Mouse (Mus musculus) thymus, postnatal 14 days (tissue): ENCODE data around the gene Npas3.

Experiments
- DNase-seq: peaks from one replicate; pipeline ENCODE4 v3.0.0; 2021

Npas3 gene

GRCm38 (mm10) chr12:53814291-53814690 lies 565.8 kb downstream of the Npas3 start:
- no peak for DNase-seq

- no peak for DNase-seq
Observed at GRCm38 (mm10) chr12:53819982-53820381, 571.5 kb downstream of the Npas3 start.

DNA sequence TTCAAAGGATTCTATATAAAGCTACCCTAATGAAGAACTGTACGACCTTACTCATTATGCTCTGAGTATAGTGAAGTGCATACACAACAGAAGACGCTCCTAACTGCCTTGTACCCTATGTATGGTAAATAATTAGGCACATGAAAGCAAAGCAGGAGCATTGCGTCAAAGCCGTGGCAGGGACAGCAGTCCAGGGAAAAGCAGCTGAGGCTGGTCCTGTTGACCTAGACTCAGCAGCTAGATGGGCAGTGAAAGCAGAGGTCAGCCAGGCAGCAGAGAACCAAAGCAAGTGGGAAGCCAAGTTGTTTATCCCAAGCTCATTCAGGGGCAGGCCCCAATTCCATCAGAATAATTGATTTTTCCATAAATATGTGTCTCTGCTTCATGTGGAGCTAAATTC lies 574.4 kb downstream of the Npas3 start:
- no peak for DNase-seq

DNA sequence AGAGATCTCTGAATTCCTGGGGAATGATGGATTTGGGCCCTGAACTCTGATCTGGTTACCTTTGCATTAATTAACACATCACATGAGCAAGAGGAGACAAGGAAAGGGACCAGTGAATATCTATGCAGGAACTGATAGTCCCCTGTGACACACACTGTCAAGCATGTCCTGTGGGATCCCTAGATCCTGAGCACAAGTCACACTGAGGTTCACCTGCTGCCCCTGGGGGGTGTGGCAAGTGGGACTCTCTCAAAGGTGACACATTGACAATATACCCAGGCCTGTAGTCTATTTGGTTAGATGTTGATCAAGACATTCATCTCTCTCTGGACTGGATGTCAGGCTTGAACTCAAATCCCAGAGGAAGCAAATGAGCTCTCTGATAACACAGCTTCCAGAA lies 576.8 kb downstream of the Npas3 start:
- DNase-seq = no peak

- DNase-seq = no peak
Observed at GRCm38 (mm10) chr12:53825898-53826605, 577.6 kb downstream of the Npas3 start.

DNA sequence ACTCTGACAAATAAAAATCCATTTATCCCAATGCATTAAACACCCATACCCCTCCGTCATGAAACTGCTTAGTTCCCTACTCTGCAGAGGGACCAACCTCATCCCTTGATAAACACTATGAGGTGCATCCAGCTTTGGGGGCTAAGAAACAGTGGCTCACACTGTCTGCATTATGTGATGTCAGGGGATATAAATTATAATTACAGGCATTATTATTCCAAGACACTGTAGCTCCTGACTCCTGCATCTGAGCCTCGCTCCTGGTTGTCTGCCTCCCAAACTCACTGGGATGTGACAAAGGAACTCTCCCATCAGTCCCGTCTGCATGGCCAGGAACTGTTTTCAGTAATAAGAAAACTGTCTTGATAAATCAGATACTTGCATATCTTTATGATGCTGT lies 578.3 kb downstream of the Npas3 start:
- DNase-seq = no peak

GRCm38 (mm10) chr12:53832590-53832989 lies 584.1 kb downstream of the Npas3 start:
- DNase-seq = no peak

GRCm38 (mm10) chr12:53833348-53833747 lies 584.9 kb downstream of the Npas3 start:
- DNase-seq = no peak

- no peak for DNase-seq
Observed at GRCm38 (mm10) chr12:53836031-53836790, 587.7 kb downstream of the Npas3 start.

DNA sequence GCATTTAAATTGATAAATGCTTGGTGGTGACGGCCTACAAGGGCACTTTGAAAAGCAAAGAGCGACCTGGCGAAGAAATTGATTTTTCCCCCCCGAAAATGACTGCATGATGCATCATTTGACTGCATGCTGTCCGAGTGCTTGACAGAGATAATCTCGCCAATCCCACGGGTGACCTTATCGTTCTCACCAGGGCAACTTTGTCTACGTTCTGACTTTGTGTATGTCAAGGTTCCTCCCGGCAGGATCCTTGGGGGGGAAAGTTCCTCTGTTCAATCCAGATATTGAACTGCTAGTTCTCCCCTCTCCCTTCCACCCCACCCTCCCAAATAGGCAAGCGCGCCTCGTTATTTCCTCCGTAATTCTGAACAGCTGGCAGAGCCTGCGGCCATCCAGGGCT lies 588.9 kb downstream of the Npas3 start:
- no peak for DNase-seq

DNA sequence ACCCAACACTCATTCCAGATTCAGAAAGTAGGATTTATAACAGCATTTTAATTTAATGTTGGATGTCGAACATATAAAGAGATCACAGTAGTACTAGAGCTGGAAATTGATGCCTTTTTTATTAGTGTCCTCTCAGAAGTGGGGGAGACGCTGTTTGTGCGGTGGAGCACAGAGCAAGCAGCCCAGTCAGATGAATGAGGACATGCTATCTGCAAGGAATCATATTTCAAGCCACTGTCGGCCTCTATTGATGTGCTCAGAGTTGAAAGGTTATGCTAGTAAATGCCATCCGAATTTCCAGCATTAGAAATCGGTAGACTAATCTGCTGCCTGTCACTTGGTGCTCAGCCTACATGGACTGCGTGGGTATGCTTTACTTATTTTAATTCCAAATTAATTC lies 590.1 kb downstream of the Npas3 start:
- no peak for DNase-seq

DNA sequence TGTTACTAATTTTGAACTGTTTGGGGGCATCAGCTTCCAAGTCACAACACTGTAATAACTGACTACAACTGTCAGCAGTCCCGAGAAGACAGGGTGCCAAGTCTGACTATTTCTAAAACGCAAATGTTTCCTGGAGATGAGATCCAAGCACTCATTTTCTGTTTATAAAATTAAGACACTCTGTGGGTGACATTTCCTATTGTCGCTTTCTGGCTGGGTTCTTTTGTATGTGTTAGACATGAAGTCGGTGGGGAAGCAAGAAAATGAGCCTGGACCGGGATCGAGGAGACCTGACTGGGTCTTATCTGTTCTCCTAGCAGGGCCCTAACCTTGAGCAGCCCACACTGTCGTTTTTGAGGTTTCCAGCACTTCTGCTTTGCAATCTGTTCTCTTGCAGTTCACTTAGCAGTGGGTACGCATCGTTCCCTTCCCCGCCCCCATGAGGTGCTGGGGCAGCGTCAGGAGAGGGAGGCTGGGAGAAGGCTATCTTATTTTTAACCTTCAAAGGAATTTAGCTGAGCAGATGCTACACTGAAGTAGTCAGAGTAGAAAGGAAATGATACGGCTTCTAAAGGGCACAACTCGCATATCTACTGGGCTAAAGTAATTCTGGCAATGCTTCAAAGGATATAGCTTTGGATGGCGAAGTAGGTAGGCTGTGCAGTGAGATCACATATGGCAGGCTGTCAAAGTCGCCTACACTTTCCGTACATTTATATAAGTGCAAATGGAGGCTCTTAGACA lies 593.6 kb downstream of the Npas3 start:
- DNase-seq = no peak

- DNase-seq = no peak
Observed at GRCm38 (mm10) chr12:53843626-53844025, 595.1 kb downstream of the Npas3 start.

DNA sequence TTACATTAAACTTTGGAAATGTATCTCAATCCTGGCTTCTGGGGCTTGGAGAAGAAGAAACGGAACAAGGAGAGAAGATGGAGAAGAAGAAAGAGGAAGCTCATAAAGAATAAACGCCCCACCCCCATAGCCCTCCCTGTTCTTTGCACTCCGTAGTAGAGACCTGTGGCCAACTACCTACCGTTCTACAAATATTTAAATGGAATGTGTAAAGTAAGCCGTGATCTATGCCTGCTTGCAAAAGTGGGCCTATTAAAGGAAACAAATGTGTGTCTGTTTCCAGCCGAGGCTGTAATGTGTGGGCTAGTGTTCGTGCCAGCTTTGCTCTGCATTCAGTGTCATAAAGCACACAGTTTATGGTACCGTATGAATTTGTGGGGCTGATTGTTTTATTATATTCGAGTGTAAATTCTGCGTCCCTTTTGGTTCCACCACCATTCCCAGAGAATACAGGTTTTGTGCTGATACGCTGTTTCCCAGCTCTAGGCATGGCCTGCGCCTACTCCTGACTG lies 597.7 kb downstream of the Npas3 start:
- DNase-seq = no peak

- DNase-seq = no peak
Observed at GRCm38 (mm10) chr12:53849263-53849662, 600.8 kb downstream of the Npas3 start.

DNA sequence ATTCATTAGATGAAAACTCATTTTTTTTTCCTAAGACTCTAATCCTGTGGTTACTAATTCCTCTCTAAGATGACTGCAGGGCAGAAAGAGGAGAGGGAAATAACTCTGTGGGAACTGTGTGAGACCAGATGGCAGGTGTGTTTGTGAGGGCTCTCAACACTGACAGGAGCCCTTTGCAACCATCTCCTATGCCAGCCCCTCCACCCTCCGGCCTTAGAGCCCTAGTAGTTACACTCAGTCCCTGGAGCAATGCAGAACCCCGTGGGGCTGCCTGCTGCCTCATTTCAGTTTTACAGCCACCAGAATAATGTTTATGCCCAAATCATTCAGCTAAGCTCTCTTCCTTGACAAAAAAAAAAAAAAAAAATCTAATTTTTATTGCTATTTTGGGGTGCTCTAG lies 604.0 kb downstream of the Npas3 start:
- no peak for DNase-seq

- no peak for DNase-seq
Observed at GRCm38 (mm10) chr12:53860176-53860575, 611.7 kb downstream of the Npas3 start.

- DNase-seq = no peak
Observed at GRCm38 (mm10) chr12:53862281-53862680, 613.8 kb downstream of the Npas3 start.

GRCm38 (mm10) chr12:53864436-53865136 lies 616.1 kb downstream of the Npas3 start:
- no peak for DNase-seq

DNA sequence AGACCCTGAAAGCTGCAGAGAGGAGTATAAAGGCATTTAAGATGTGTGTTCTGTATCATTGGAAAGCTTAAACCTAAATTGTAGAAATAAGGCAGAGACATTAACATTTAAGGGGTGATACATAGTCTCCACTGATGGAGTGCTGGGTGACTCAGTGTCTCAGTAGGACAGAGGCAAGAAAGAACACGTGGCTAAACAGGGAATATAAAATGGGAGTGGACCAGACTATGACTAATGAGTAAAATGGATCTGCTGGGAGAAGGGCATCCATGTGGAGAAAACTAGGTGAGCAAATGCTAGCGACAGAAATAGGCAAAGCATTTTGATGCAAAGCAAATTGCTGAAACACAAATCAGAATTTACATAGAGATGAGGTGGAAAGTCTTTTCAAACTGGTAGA lies 617.2 kb downstream of the Npas3 start:
- no peak for DNase-seq

- DNase-seq = no peak
Observed at GRCm38 (mm10) chr12:53869981-53870380, 621.5 kb downstream of the Npas3 start.

GRCm38 (mm10) chr12:53875226-53875625 lies 626.7 kb downstream of the Npas3 start:
- no peak for DNase-seq

DNA sequence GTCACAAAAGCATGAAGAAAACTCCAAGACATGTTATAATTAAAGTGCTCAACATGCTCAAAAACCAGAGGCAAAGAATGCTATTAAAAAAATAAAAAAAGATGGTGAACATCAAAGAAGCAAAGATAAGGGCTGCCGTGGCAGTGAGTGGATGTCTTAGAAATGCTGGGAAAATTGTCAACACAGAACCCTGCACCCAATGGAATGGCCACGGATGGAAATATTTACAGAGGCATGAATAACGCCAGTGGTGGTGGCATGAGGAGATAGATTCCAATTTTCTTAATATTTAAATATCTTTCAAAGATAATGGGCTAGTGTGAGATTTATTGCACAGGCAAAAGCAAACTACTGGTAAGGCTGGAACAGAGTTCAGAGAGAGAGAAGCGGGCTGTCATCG lies 628.2 kb downstream of the Npas3 start:
- DNase-seq = no peak
